Mouse (Mus musculus) kidney, adult 11 months (tissue): ENCODE results near the gene Pts.

Source experiments
- DNase-seq: peaks from one replicate; pipeline ENCODE4 v3.0.0; 2022

The Pts gene

GRCm38 (mm10) chr9:50482743-50483142 lies 45.8 kb downstream of the Pts start:
- DNase-seq = no peak

- DNase-seq = no peak
Measured at GRCm38 (mm10) chr9:50479476-50479875, 49.0 kb downstream of the Pts start.

GRCm38 (mm10) chr9:50478826-50479225 lies 49.7 kb downstream of the Pts start:
- no peak for DNase-seq

- no peak for DNase-seq
Measured at GRCm38 (mm10) chr9:50477270-50477669, 51.3 kb downstream of the Pts start.

GRCm38 (mm10) chr9:50476651-50477050 lies 51.9 kb downstream of the Pts start:
- DNase-seq = no peak

GRCm38 (mm10) chr9:50475745-50476144 lies 52.8 kb downstream of the Pts start:
- DNase-seq = no peak

GRCm38 (mm10) chr9:50475318-50475717 lies 53.2 kb downstream of the Pts start:
- DNase-seq = no peak
